Mouse (Mus musculus): Measurements from ENCODE around the gene Ccdc186.
"Not testable (repeated sequence)": the region's sequence is repeated elsewhere in the genome, so short reads cannot be mapped to it uniquely, and the experiment has no call there.

Ccdc186 gene

GRCm38 (mm10) chr19:56800930-56801655 lies 20.9 kb downstream of the Ccdc186 start:
- peak; percentile 21 to 43 for DNase-seq

GRCm38 (mm10) chr19:56800226-56800625 lies 21.8 kb downstream of the Ccdc186 start:
- no peak for DNase-seq

- DNase-seq = no peak
Measured at GRCm38 (mm10) chr19:56797376-56797775, 24.6 kb downstream of the Ccdc186 start.

- no peak for DNase-seq
Measured at GRCm38 (mm10) chr19:56788952-56789351, 33.0 kb downstream of the Ccdc186 start.

GRCm38 (mm10) chr19:56787911-56788310 lies 34.1 kb downstream of the Ccdc186 start:
- DNase-seq = peak; percentile 36 to 60

GRCm38 (mm10) chr19:56778532-56778931 lies 43.5 kb downstream of the Ccdc186 start:
- not testable (repeated sequence) for DNase-seq

GRCm38 (mm10) chr19:56776719-56777382 lies 45.1 kb downstream of the Ccdc186 start:
- DNase-seq = peak; percentile 65 to 70

GRCm38 (mm10) chr19:56775893-56776718 lies 45.9 kb downstream of the Ccdc186 start:
- no peak for DNase-seq

GRCm38 (mm10) chr19:56774971-56775892 lies 46.8 kb downstream of the Ccdc186 start:
- no peak for DNase-seq

- peak; percentile 50 to 59 for DNase-seq
Measured at GRCm38 (mm10) chr19:56774408-56774962, 47.5 kb downstream of the Ccdc186 start.

- no peak for DNase-seq
Measured at GRCm38 (mm10) chr19:56773393-56773971, 48.5 kb downstream of the Ccdc186 start.

GRCm38 (mm10) chr19:56772158-56772557 lies 49.8 kb downstream of the Ccdc186 start:
- DNase-seq = no peak

GRCm38 (mm10) chr19:56769024-56769423 lies 53.0 kb downstream of the Ccdc186 start:
- DNase-seq = no peak

- no peak for DNase-seq
Measured at GRCm38 (mm10) chr19:56762686-56763085, 59.3 kb downstream of the Ccdc186 start.

GRCm38 (mm10) chr19:56761727-56762126 lies 60.3 kb downstream of the Ccdc186 start:
- DNase-seq = peak in 1 of 2 experiments; percentile 20

GRCm38 (mm10) chr19:56761096-56761495 lies 60.9 kb downstream of the Ccdc186 start:
- no peak for DNase-seq

GRCm38 (mm10) chr19:56760306-56760940 lies 61.6 kb downstream of the Ccdc186 start:
- no peak for DNase-seq

- no peak for DNase-seq
Measured at GRCm38 (mm10) chr19:56759740-56760139, 62.2 kb downstream of the Ccdc186 start.

- DNase-seq = no peak
Measured at GRCm38 (mm10) chr19:56758311-56758710, 63.7 kb downstream of the Ccdc186 start.

- peak; percentile 49 to 58 for DNase-seq
Measured at GRCm38 (mm10) chr19:56756412-56756811, 65.6 kb downstream of the Ccdc186 start.

GRCm38 (mm10) chr19:56754456-56754855 lies 67.5 kb downstream of the Ccdc186 start:
- not testable (repeated sequence) for DNase-seq

All from lung, adult 18-20 months (tissue).